Mouse (Mus musculus): ENCODE data around the gene Tarbp1. TPM values are rescaled to one million over a fixed set of nuclear protein-coding genes. Genes with fewer than 3 reads are reported as not detected.

The Tarbp1 gene
- polyA plus RNA-seq, 1 experiment: 10.4 TPM

DNA sequence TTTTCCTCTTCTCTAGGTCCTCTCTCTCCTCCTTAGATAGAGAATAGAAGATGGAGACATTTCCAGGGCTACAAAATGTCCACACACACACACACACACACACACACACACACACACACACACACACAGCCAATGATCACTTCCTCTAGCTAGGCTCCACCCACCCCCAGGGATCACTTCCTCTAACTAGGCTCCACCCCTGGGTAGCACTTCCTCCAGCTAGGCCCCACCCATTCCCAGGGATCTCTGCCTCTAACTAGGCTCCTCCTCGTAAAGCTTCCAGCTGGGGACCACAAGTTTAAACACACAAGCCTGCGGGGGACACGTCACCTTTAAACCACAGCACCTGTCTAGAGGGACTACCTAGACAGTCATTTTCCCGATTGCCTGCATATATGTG lies 87.3 kb downstream of the Tarbp1 start:
- 82% methylated on average over 4 of the region's 4 CpGs for WGBS
- no peak overlapping the region for H3K4me3 ChIP-seq (ENCODE audit: control insufficient read depth, insufficient read depth, low read length)
- TF ChIP-seq POLR2A (IDR thresholded peaks at IDR 0.05; ENCODE audit: control insufficient read depth, extremely low read depth, insufficient read depth, low read length, poor library complexity) (no peak), CTCF (IDR thresholded peaks at IDR 0.05; ENCODE audit: borderline replicate concordance, control insufficient read depth, extremely low read depth, insufficient read depth, low read length, poor library complexity) (no peak)

DNA sequence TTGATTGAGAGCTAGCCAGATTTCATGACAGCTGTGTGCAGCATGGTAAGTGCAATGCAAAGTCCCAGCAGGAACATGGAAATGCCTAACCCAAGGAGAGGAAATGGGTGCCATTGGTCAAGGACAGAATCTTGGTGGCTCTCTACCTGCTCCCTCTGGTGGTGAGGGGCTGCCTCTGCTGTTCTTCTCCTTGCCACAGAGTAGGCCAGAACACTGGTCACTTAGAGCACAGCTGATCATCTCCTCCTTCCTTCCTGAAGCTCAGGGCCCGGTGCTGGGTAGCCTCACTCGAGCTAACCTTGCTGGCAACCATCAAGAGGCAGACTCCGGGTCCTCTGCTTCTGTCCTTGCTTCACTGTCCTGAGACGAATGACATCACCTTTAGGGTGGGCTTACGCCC lies 92.1 kb downstream of the Tarbp1 start:
- H3K4me3 ChIP-seq (ENCODE audit: control insufficient read depth, insufficient read depth, low read length): no peak overlapping the region
- DNase-seq: no peak
- H3K36me3 ChIP-seq (ENCODE audit: control insufficient read depth, insufficient read depth, low read length): no peaks in the 10 kb centered on the region
- no peak for TF ChIP-seq POLR2A (IDR thresholded peaks at IDR 0.05; ENCODE audit: control insufficient read depth, extremely low read depth, insufficient read depth, low read length, poor library complexity)
- no peak for TF ChIP-seq CTCF (IDR thresholded peaks at IDR 0.05; ENCODE audit: borderline replicate concordance, control insufficient read depth, extremely low read depth, insufficient read depth, low read length, poor library complexity)
- H3K27ac ChIP-seq (ENCODE audit: control insufficient read depth, insufficient read depth, low read length): no peak overlapping the region
- H3K4me1 ChIP-seq (replicated peaks; ENCODE audit: control insufficient read depth, insufficient read depth, low read length): no peaks in the 10 kb centered on the region
- no peaks in the 10 kb centered on the region for H3K27me3 ChIP-seq (ENCODE audit: control insufficient read depth, insufficient read depth, low read length)
- 58% methylated on average over 5 of the region's 5 CpGs for WGBS

More for the DNA sequence above, 87.3 kb downstream of the Tarbp1 start:
- H3K36me3 ChIP-seq (ENCODE audit: control insufficient read depth, insufficient read depth, low read length): no peaks in the 10 kb centered on the region
- no peak overlapping the region for H3K27ac ChIP-seq (ENCODE audit: control insufficient read depth, insufficient read depth, low read length)
- no peaks in the 10 kb centered on the region for H3K27me3 ChIP-seq (ENCODE audit: control insufficient read depth, insufficient read depth, low read length)
- no peaks in the 10 kb centered on the region for H3K4me1 ChIP-seq (replicated peaks; ENCODE audit: control insufficient read depth, insufficient read depth, low read length)
- no peak for DNase-seq

- no peak for DNase-seq
- 48% methylated on average over 14 of the region's 14 CpGs for WGBS
- Histone ChIP-seq H3K36me3 (ENCODE audit: control insufficient read depth, insufficient read depth, low read length) (no peaks in the 10 kb centered on the region), H3K27me3 (ENCODE audit: control insufficient read depth, insufficient read depth, low read length) (no peaks in the 10 kb centered on the region), H3K4me1 (replicated peaks; ENCODE audit: control insufficient read depth, insufficient read depth, low read length) (no peaks in the 10 kb centered on the region), H3K4me3 (ENCODE audit: control insufficient read depth, insufficient read depth, low read length) (no peak overlapping the region), H3K27ac (ENCODE audit: control insufficient read depth, insufficient read depth, low read length) (no peak overlapping the region)
- no peak for TF ChIP-seq CTCF (IDR thresholded peaks at IDR 0.05; ENCODE audit: borderline replicate concordance, control insufficient read depth, extremely low read depth, insufficient read depth, low read length, poor library complexity)
- no peak for TF ChIP-seq POLR2A (IDR thresholded peaks at IDR 0.05; ENCODE audit: control insufficient read depth, extremely low read depth, insufficient read depth, low read length, poor library complexity)
These were observed 92.6 kb downstream of the Tarbp1 start for GRCm38 (mm10) chr8:126382216-126382615.

DNA sequence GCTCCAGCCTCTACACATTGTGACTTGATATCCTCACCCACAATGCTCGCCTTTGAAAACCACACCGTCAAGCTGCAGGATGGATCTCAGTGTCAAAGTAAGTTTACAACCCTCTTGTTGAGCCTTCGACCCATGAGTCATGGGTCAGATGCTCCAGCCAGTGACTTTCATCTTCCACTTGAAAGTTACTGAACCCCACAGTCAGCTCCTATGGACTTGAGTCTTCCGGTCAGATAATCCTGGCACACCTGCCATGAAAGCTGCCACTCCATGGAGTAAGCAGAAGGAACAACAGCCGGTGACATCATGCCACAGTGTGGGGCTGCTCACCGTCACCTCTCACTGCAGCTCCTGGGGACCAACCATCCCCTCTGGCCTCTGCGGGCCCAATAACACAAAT lies 93.6 kb downstream of the Tarbp1 start:
- TF ChIP-seq POLR2A (IDR thresholded peaks at IDR 0.05; ENCODE audit: control insufficient read depth, extremely low read depth, insufficient read depth, low read length, poor library complexity) (no peak), CTCF (IDR thresholded peaks at IDR 0.05; ENCODE audit: borderline replicate concordance, control insufficient read depth, extremely low read depth, insufficient read depth, low read length, poor library complexity) (no peak)
- Histone ChIP-seq H3K36me3 (ENCODE audit: control insufficient read depth, insufficient read depth, low read length) (no peaks in the 10 kb centered on the region), H3K27me3 (ENCODE audit: control insufficient read depth, insufficient read depth, low read length) (no peaks in the 10 kb centered on the region), H3K27ac (ENCODE audit: control insufficient read depth, insufficient read depth, low read length) (no peak overlapping the region), H3K4me3 (ENCODE audit: control insufficient read depth, insufficient read depth, low read length) (no peak overlapping the region), H3K4me1 (replicated peaks; ENCODE audit: control insufficient read depth, insufficient read depth, low read length) (no peaks in the 10 kb centered on the region)
- WGBS: 80% methylated on average over 7 of the region's 7 CpGs
- no peak for DNase-seq

DNA sequence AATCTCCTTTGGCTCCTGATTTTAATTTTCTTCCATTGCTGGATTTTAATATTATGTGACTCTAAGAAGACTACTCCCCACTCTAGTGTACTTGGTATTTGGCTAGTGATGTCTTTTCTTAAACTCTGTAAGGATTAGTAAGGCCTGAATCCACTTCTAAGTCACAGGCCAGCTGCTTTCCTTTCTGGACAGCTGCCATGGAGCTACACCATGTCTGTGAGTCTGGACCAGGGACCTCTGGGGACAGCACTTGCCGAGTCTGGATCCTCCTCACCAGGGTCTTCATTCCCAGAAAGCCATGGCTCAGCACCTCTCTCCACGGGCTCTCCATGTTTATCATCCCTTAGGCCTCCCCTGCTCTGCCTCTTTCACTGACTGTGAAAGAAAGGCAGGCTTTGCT lies 94.7 kb downstream of the Tarbp1 start:
- no peaks in the 10 kb centered on the region for H3K27me3 ChIP-seq (ENCODE audit: control insufficient read depth, insufficient read depth, low read length)

GRCm38 (mm10) chr8:126379580-126379979 lies 95.3 kb downstream of the Tarbp1 start:
- H3K36me3 ChIP-seq (ENCODE audit: control insufficient read depth, insufficient read depth, low read length): no peaks in the 10 kb centered on the region
- H3K27ac ChIP-seq (ENCODE audit: control insufficient read depth, insufficient read depth, low read length): no peak overlapping the region
- DNase-seq: no peak
- no peaks in the 10 kb centered on the region for H3K4me1 ChIP-seq (replicated peaks; ENCODE audit: control insufficient read depth, insufficient read depth, low read length)
- no peaks in the 10 kb centered on the region for H3K27me3 ChIP-seq (ENCODE audit: control insufficient read depth, insufficient read depth, low read length)
- no peak for TF ChIP-seq POLR2A (IDR thresholded peaks at IDR 0.05; ENCODE audit: control insufficient read depth, extremely low read depth, insufficient read depth, low read length, poor library complexity)
- TF ChIP-seq CTCF (IDR thresholded peaks at IDR 0.05; ENCODE audit: borderline replicate concordance, control insufficient read depth, extremely low read depth, insufficient read depth, low read length, poor library complexity): no peak
- H3K4me3 ChIP-seq (ENCODE audit: control insufficient read depth, insufficient read depth, low read length): no peak overlapping the region
- WGBS: 59% methylated on average over 6 of the region's 6 CpGs

More for the DNA sequence above, 94.7 kb downstream of the Tarbp1 start:
- TF ChIP-seq POLR2A (IDR thresholded peaks at IDR 0.05; ENCODE audit: control insufficient read depth, extremely low read depth, insufficient read depth, low read length, poor library complexity) (no peak), CTCF (IDR thresholded peaks at IDR 0.05; ENCODE audit: borderline replicate concordance, control insufficient read depth, extremely low read depth, insufficient read depth, low read length, poor library complexity) (no peak)
- Histone ChIP-seq H3K27ac (ENCODE audit: control insufficient read depth, insufficient read depth, low read length) (no peak overlapping the region), H3K4me3 (ENCODE audit: control insufficient read depth, insufficient read depth, low read length) (no peak overlapping the region), H3K4me1 (replicated peaks; ENCODE audit: control insufficient read depth, insufficient read depth, low read length) (no peaks in the 10 kb centered on the region), H3K36me3 (ENCODE audit: control insufficient read depth, insufficient read depth, low read length) (no peaks in the 10 kb centered on the region)
- no peak for DNase-seq
- WGBS: 62% methylated on average over 2 of the region's 2 CpGs

Other genes with a start within 250 kb of the Tarbp1 start
- gene Slc35f3, start 176.5 kb downstream of the Tarbp1 start, polyA plus RNA-seq (2012; rRNA removed): 0.08 TPM in 1 of 2 replicates, not detected in the other
- gene Coa6, start 52.5 kb downstream of the Tarbp1 start, polyA plus RNA-seq (2012; rRNA removed): 58.0 and 68.9 TPM in 2 replicates
- 71.7 and 113 TPM in 2 replicates for gene Irf2bp2, start 118.9 kb upstream of the Tarbp1 start, polyA plus RNA-seq (2012; rRNA removed)